Mouse (Mus musculus) intestine, embryonic 14.5 days (tissue): ENCODE measurements around the gene Camkmt. TPM values are rescaled to one million over a fixed set of nuclear protein-coding genes. Genes with fewer than 3 reads are reported as not detected.

Source experiments
- ATAC-seq: fragments of 200-750 bp; cut with Nextera tagmentation; replicated peaks from 2 replicates; pipeline ENCODE4 v1.8.0; 2017; ENCODE audit warnings: low read depth, moderate number of reproducible peaks, moderate TSS enrichment, moderate library complexity; ENCODE audit not compliant: low FRiP score, low TSS enrichment
- DNase-seq: peaks from one replicate; pipeline ENCODE4 v3.0.0-alpha.2; 2018; ENCODE audit warnings: low spot score
- H3K27ac ChIP-seq: fragments of 300-500 bp; sonication (generic); 2 replicates; pipeline ENCODE4 v1.5.1; 2014; ENCODE audit warnings: low read depth, mild to moderate bottlenecking, control low read depth
- H3K27me3 ChIP-seq: fragments of 300-500 bp; sonication (generic); replicated peaks from 2 replicates; pipeline ENCODE4 v1.6.1; 2014; ENCODE audit warnings: low read length, control low read depth; ENCODE audit not compliant: control insufficient read depth, insufficient read depth
- H3K36me3 ChIP-seq: fragments of 300-500 bp; sonication (generic); 2 replicates; pipeline ENCODE4 v1.6.1; 2014; ENCODE audit warnings: low read length, control low read depth; ENCODE audit not compliant: control insufficient read depth, insufficient read depth
- H3K4me1 ChIP-seq: fragments of 300-500 bp; sonication (generic); replicated peaks from 2 replicates; pipeline ENCODE4 v1.6.1; 2014; ENCODE audit warnings: low read length, control low read depth, mixed read lengths; ENCODE audit not compliant: control insufficient read depth, insufficient read depth
- H3K4me2 ChIP-seq: fragments of 300-500 bp; sonication (generic); 2 replicates; pipeline ENCODE4 v1.6.1; 2014; ENCODE audit warnings: low read length
- H3K4me3 ChIP-seq: fragments of 300-500 bp; sonication (generic); 2 replicates; pipeline ENCODE4 v1.5.1; 2014; ENCODE audit warnings: low read depth, low read length, control low read depth, mixed read lengths
- H3K9ac ChIP-seq: fragments of 300-500 bp; sonication (generic); 2 replicates; pipeline ENCODE4 v1.6.1; 2014; ENCODE audit warnings: mild to moderate bottlenecking, low read length
- H3K9me3 ChIP-seq: fragments of 300-500 bp; sonication (generic); 2 replicates; pipeline ENCODE4 v1.6.1; 2016; ENCODE audit warnings: low read length, control low read depth; ENCODE audit not compliant: control insufficient read depth
- WGBS: fragments of 180-500 bp; shearing (Covaris S2); extraction: QIAGEN DNeasy Blood & Tissue Kit; methylation state at CpG from one replicate; pipeline ENCODE4 v1.1.7; 2014; 5-methylcytosine and 5-hydroxymethylcytosine counted together
- polyA plus RNA-seq: library from polyadenylated mRNA; unstranded; fragments of >200 nt; fragmentation: Nextera tagmentation; extraction: Ambion mirVana; gene quantifications from 2 replicates; pipeline ENCODE4 v1.2.1, GENCODE M21; 2014

The Camkmt gene
- polyA plus RNA-seq, 1 experiment from 2014 or later = 14.6 TPM

- H3K36me3 ChIP-seq = peaks cover 31% of the 10 kb centered on the region
- 95% methylated on average over 11 of the region's 11 CpGs for WGBS
- ATAC-seq = no peak
These were observed 9.6 kb upstream of the Camkmt start for GRCm38 (mm10) chr17:85080781-85081180.

GRCm38 (mm10) chr17:85085335-85085734 lies 5.0 kb upstream of the Camkmt start:
- WGBS = 85% methylated on average over 2 of the region's 2 CpGs
- Histone ChIP-seq H3K27ac (no peak overlapping the region), H3K4me3 (no peak overlapping the region), H3K9ac (no peak overlapping the region), H3K9me3 (no peaks in the 10 kb centered on the region), H3K4me1 (peaks cover 10% of the 10 kb centered on the region; the same call in 1 of the 2 replicates), H3K36me3 (peaks cover 12% of the 10 kb centered on the region), H3K4me2 (no peak overlapping the region), H3K27me3 (no peaks in the 10 kb centered on the region)
- no peak for DNase-seq
- no peak for ATAC-seq

More at GRCm38 (mm10) chr17:85080781-85081180, 9.6 kb upstream of the Camkmt start:
- no peaks in the 10 kb centered on the region for H3K9me3 ChIP-seq
- H3K9ac ChIP-seq = no peak overlapping the region
- H3K27ac ChIP-seq = no peak overlapping the region
- H3K4me1 ChIP-seq = no peaks in the 10 kb centered on the region
- H3K4me2 ChIP-seq = no peak overlapping the region
- H3K27me3 ChIP-seq = no peaks in the 10 kb centered on the region
- no peak for DNase-seq
- H3K4me3 ChIP-seq = no peak overlapping the region

GRCm38 (mm10) chr17:85086501-85086900 lies 3.9 kb upstream of the Camkmt start:
- Histone ChIP-seq H3K27ac (no peak overlapping the region), H3K9me3 (no peaks in the 10 kb centered on the region), H3K9ac (no peak overlapping the region), H3K4me3 (no peak overlapping the region), H3K4me1 (peaks cover 11% of the 10 kb centered on the region; the same call in 1 of the 2 replicates), H3K4me2 (no peak overlapping the region), H3K27me3 (no peaks in the 10 kb centered on the region), H3K36me3 (0 out of 2 replicates have a peak, but pooled peaks cover 4% of the 10 kb centered on the region)
- ATAC-seq = no peak
- 87% methylated on average over 1 of the region's 1 CpGs for WGBS
- DNase-seq = no peak

GRCm38 (mm10) chr17:85087591-85087990 lies 2.8 kb upstream of the Camkmt start:
- no peak overlapping the region for H3K4me2 ChIP-seq
- no peak overlapping the region for H3K4me3 ChIP-seq
- 88% methylated on average over 5 of the region's 5 CpGs for WGBS
- peaks cover 13% of the 10 kb centered on the region; the same call in 1 of the 2 replicates for H3K4me1 ChIP-seq
- H3K27ac ChIP-seq = no peak overlapping the region
- no peak overlapping the region for H3K9ac ChIP-seq
- no peak for DNase-seq
- no peak for ATAC-seq
- no peaks in the 10 kb centered on the region for H3K27me3 ChIP-seq
- H3K9me3 ChIP-seq = no peaks in the 10 kb centered on the region
- H3K36me3 ChIP-seq = no peaks in the 10 kb centered on the region

- Histone ChIP-seq H3K27ac (no peak overlapping the region), H3K4me1 (peaks cover 13% of the 10 kb centered on the region; the same call in 1 of the 2 replicates), H3K9ac (no peak overlapping the region), H3K4me2 (no peak overlapping the region), H3K9me3 (no peaks in the 10 kb centered on the region), H3K4me3 (no peak overlapping the region), H3K36me3 (no peaks in the 10 kb centered on the region), H3K27me3 (no peaks in the 10 kb centered on the region)
- ATAC-seq (no peak), DNase-seq (no peak)
- 85% methylated on average over 11 of the region's 11 CpGs for WGBS
These were observed 2.0 kb upstream of the Camkmt start for GRCm38 (mm10) chr17:85088401-85088800.

- Histone ChIP-seq H3K36me3 (no peaks in the 10 kb centered on the region), H3K9me3 (no peaks in the 10 kb centered on the region), H3K27me3 (no peaks in the 10 kb centered on the region), H3K27ac (no peak overlapping the region), H3K9ac (no peak overlapping the region), H3K4me2 (peak overlapping the region; percentile 88), H3K4me3 (peak overlapping the region; percentile 92), H3K4me1 (peaks cover 13% of the 10 kb centered on the region; the same call in 1 of the 2 replicates)
- 56% methylated on average over 6 of the region's 6 CpGs for WGBS
- no peak for DNase-seq
- ATAC-seq = no peak
These were observed 1.3 kb upstream of the Camkmt start for GRCm38 (mm10) chr17:85089011-85089410.

- peak overlapping the region; percentile 92 for H3K4me3 ChIP-seq
- no peaks in the 10 kb centered on the region for H3K36me3 ChIP-seq
- H3K27me3 ChIP-seq = no peaks in the 10 kb centered on the region
- H3K27ac ChIP-seq = peak overlapping the region; percentile 83
- no peak for DNase-seq
- ATAC-seq = no peak
- no peaks in the 10 kb centered on the region for H3K9me3 ChIP-seq
- H3K4me1 ChIP-seq = peaks cover 13% of the 10 kb centered on the region; the same call in 1 of the 2 replicates
- WGBS = under 1% methylated on average over 16 of the region's 16 CpGs
- peak overlapping the region; percentile 88 for H3K4me2 ChIP-seq
- H3K9ac ChIP-seq = peak overlapping the region; percentile 56
These were observed 731 bp upstream of the Camkmt start for GRCm38 (mm10) chr17:85089621-85090020.

- DNase-seq = no peak
- no peaks in the 10 kb centered on the region for H3K36me3 ChIP-seq
- H3K9ac ChIP-seq = no peak overlapping the region
- peaks cover 13% of the 10 kb centered on the region; the same call in 1 of the 2 replicates for H3K4me1 ChIP-seq
- no peaks in the 10 kb centered on the region for H3K27me3 ChIP-seq
- peak overlapping the region; percentile 88 for H3K4me2 ChIP-seq
- 92% methylated on average over 6 of the region's 6 CpGs for WGBS
- no peaks in the 10 kb centered on the region for H3K9me3 ChIP-seq
- H3K27ac ChIP-seq = no peak overlapping the region
- no peak for ATAC-seq
- H3K4me3 ChIP-seq = 0 out of 2 replicates have a peak overlapping the region, but pooled peaks have one; percentile 92
These were observed 1.4 kb downstream of the Camkmt start for GRCm38 (mm10) chr17:85091762-85092161.

- no peak overlapping the region for H3K4me2 ChIP-seq
- H3K9me3 ChIP-seq = peaks cover 5% of the 10 kb centered on the region; the same call in 1 of the 2 replicates
- no peak overlapping the region for H3K27ac ChIP-seq
- no peak overlapping the region for H3K9ac ChIP-seq
- no peak for ATAC-seq
- no peak for DNase-seq
- WGBS = 95% methylated on average over 3 of the region's 3 CpGs
- peaks cover 13% of the 10 kb centered on the region; the same call in 1 of the 2 replicates for H3K36me3 ChIP-seq
- no peak overlapping the region for H3K4me3 ChIP-seq
- no peaks in the 10 kb centered on the region for H3K27me3 ChIP-seq
- peaks cover 2% of the 10 kb centered on the region; the same call in 1 of the 2 replicates for H3K4me1 ChIP-seq
These were observed 6.0 kb downstream of the Camkmt start for GRCm38 (mm10) chr17:85096396-85096795.
